Mouse (Mus musculus) bone marrow macrophage, adult 2 months (primary cell): ENCODE measurements around the gene Fars2.

ENCODE experiments used
- CTCF ChIP-seq: IDR thresholded peaks from 2 replicates; pipeline ENCODE4 v1.5.1; 2012; ENCODE audit warnings: low read depth, mild to moderate bottlenecking, low read length, moderate library complexity
- POLR2A ChIP-seq: IDR thresholded peaks from 2 replicates; pipeline ENCODE4 v1.6.1; 2012; ENCODE audit warnings: mild to moderate bottlenecking, low read depth, low read length, borderline replicate concordance

DNA sequence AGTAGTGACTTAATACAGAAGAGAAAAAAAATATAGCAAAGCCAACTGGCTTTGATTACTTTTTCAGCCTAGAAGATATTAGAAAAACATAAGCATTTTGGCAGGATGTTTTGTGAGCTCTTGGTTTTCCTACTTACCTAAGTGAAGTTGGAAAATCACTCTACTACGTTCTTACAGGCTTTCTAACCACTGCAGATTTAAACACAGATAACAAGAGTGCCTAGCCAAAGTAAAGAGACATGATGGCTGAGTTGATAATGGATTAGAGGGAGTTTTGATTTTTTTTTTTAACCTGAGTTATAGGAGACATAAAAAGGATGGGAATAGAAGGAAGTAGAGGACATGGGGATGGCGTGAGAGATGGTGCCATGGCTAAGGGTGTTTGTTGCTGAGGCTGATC, 350.6 kb downstream of the Fars2 start:
- TF ChIP-seq CTCF (no peak), POLR2A (no peak)
